Mouse (Mus musculus): ENCODE data around the gene Irx2. TPM values are rescaled to one million over a fixed set of nuclear protein-coding genes. Genes with fewer than 3 reads are reported as not detected.

Irx2 gene
- polyA plus RNA-seq, 1 experiment, result 17.5 TPM

- DNase-seq, result peak in 1 of 2 experiments; percentile 26
- TF ChIP-seq CTCF (IDR thresholded peaks at IDR 0.05; ENCODE audit: borderline replicate concordance, insufficient read depth, low read depth, low read length) (no peak), POLR2A (IDR thresholded peaks at IDR 0.05; ENCODE audit: borderline replicate concordance, insufficient read depth, low read length) (no peak)
- H3K4me3 ChIP-seq (replicated peaks; ENCODE audit: insufficient read depth, low read depth, low read length), result no peak overlapping the region
- no peaks in the 10 kb centered on the region; the same call in 1 of the 2 replicates for H3K4me1 ChIP-seq (ENCODE audit: control insufficient read depth, insufficient read depth, low read length)
- 12% methylated on average over 60 of the region's 60 CpGs for WGBS
- H3K27ac ChIP-seq (ENCODE audit: insufficient read depth, low read length), result no peak overlapping the region
- peaks cover 10% of the 10 kb centered on the region; the same call in 1 of the 2 replicates for H3K27me3 ChIP-seq (ENCODE audit: control insufficient read depth, insufficient read depth, low read length)
Measured at GRCm38 (mm10) chr13:72630501-72631372, 2.1 kb downstream of the Irx2 start.

DNA sequence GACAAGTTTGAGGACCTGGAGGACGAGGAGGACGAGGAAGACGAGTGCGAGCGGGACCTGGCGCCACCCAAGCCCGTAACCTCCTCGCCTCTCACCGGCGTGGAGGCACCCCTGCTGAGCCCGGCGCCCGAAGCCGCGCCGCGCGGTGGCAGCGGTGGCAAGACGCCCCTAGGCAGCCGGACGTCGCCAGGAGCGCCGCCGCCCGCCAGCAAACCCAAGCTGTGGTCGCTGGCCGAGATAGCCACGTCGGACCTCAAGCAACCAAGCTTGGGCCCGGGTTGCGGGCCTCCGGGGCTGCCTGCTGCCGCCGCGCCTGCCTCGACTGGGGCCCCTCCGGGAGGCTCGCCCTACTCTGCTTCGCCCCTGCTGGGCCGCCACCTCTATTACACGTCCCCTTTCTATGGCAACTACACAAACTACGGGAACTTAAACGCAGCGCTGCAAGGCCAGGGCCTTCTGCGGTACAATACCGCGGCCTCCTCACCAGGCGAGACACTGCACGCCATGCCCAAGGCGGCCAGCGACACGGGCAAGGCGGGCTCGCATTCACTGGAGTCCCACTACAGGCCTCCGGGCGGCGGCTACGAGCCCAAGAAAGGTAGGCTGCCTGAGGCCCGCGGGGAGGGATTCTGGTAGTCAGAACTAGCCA, 2.9 kb downstream of the Irx2 start:
- Histone ChIP-seq H3K27me3 (ENCODE audit: control insufficient read depth, insufficient read depth, low read length) (peaks cover 10% of the 10 kb centered on the region; the same call in 1 of the 2 replicates), H3K27ac (ENCODE audit: insufficient read depth, low read length) (no peak overlapping the region), H3K4me1 (ENCODE audit: control insufficient read depth, insufficient read depth, low read length) (no peaks in the 10 kb centered on the region; the same call in 1 of the 2 replicates), H3K4me3 (replicated peaks; ENCODE audit: insufficient read depth, low read depth, low read length) (no peak overlapping the region)
- DNase-seq, result peak in 1 of 2 experiments; percentile 28
- 3% methylated on average over 61 of the region's 62 CpGs for WGBS
- no peak for TF ChIP-seq CTCF (IDR thresholded peaks at IDR 0.05; ENCODE audit: borderline replicate concordance, insufficient read depth, low read depth, low read length)
- no peak for TF ChIP-seq POLR2A (IDR thresholded peaks at IDR 0.05; ENCODE audit: borderline replicate concordance, insufficient read depth, low read length)

DNA sequence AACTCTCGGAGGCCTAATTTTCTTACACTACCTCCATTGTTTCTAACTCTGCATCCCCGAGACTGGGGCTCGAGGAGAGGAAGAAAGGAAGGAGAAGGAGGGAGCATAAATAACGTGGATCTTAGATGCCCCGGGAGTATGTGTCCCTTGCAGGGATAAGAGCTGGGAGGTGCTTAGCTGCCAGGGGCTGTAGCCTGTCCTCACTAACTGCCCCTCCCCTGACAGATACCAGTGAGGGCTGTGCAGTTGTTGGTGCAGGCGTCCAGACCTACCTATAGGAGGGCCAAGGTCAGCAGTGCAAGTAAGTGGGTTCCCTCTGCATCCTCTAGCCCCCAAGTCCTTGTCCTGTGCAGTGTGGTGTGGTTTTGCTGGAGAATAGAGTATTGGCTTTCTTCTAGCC, 3.7 kb downstream of the Irx2 start:
- no peak overlapping the region for H3K4me3 ChIP-seq (replicated peaks; ENCODE audit: insufficient read depth, low read depth, low read length)
- H3K27me3 ChIP-seq (ENCODE audit: control insufficient read depth, insufficient read depth, low read length), result peaks cover 10% of the 10 kb centered on the region; the same call in 1 of the 2 replicates
- no peak overlapping the region for H3K27ac ChIP-seq (ENCODE audit: insufficient read depth, low read length)
- TF ChIP-seq POLR2A (IDR thresholded peaks at IDR 0.05; ENCODE audit: borderline replicate concordance, insufficient read depth, low read length) (no peak), CTCF (IDR thresholded peaks at IDR 0.05; ENCODE audit: borderline replicate concordance, insufficient read depth, low read depth, low read length) (no peak)
- 57% methylated on average over 6 of the region's 6 CpGs for WGBS
- no peak for DNase-seq
- H3K4me1 ChIP-seq (ENCODE audit: control insufficient read depth, insufficient read depth, low read length), result no peaks in the 10 kb centered on the region; the same call in 1 of the 2 replicates

- no peak for DNase-seq
- Histone ChIP-seq H3K27me3 (ENCODE audit: control insufficient read depth, insufficient read depth, low read length) (peaks cover 9% of the 10 kb centered on the region; the same call in 1 of the 2 replicates), H3K4me1 (ENCODE audit: control insufficient read depth, insufficient read depth, low read length) (no peaks in the 10 kb centered on the region; the same call in 1 of the 2 replicates), H3K27ac (ENCODE audit: insufficient read depth, low read length) (no peak overlapping the region), H3K4me3 (replicated peaks; ENCODE audit: insufficient read depth, low read depth, low read length) (no peak overlapping the region)
- WGBS, result 36% methylated on average over 2 of the region's 2 CpGs
- TF ChIP-seq POLR2A (IDR thresholded peaks at IDR 0.05; ENCODE audit: borderline replicate concordance, insufficient read depth, low read length) (no peak), CTCF (IDR thresholded peaks at IDR 0.05; ENCODE audit: borderline replicate concordance, insufficient read depth, low read depth, low read length) (peak; percentile 2; the same call in 1 of the 2 replicates)
Measured at GRCm38 (mm10) chr13:72633097-72633496, 4.5 kb downstream of the Irx2 start.

DNA sequence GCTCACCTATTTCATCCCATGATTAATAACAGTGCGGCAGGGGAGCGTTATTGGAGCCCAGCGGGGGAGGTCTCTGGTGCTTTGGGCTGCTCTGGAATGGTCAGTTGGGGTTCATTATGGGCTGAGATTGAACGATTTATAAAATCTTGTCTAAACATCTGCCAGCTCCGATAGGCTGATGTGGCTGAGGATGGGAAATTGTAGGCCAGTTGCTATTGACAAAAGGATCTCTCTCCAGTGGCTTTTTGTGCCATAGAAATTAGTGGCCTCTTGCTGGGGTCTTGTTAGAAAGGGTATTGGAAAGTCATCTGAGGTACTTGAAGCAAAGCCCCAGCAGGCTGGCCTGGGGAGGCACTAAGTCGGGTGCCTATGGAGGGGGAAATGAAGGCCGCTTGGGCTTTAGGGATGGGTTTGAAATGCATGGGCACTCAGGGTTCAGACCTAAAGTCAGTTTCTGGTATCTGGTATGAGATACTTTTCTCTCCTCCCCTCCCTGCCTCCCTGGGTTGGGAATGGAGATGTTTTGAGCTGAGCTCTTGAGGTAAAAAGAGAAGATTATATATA, 6.2 kb downstream of the Irx2 start:
- TF ChIP-seq POLR2A (IDR thresholded peaks at IDR 0.05; ENCODE audit: borderline replicate concordance, insufficient read depth, low read length), result no peak
- TF ChIP-seq CTCF (IDR thresholded peaks at IDR 0.05; ENCODE audit: borderline replicate concordance, insufficient read depth, low read depth, low read length), result no peak
- no peak overlapping the region for H3K27ac ChIP-seq (ENCODE audit: insufficient read depth, low read length)
- H3K4me3 ChIP-seq (replicated peaks; ENCODE audit: insufficient read depth, low read depth, low read length), result no peak overlapping the region
- H3K27me3 ChIP-seq (ENCODE audit: control insufficient read depth, insufficient read depth, low read length), result peaks cover 2% of the 10 kb centered on the region; the same call in 1 of the 2 replicates
- no peak for DNase-seq
- no peaks in the 10 kb centered on the region; the same call in 1 of the 2 replicates for H3K4me1 ChIP-seq (ENCODE audit: control insufficient read depth, insufficient read depth, low read length)
- 83% methylated on average over 7 of the region's 7 CpGs for WGBS

DNA sequence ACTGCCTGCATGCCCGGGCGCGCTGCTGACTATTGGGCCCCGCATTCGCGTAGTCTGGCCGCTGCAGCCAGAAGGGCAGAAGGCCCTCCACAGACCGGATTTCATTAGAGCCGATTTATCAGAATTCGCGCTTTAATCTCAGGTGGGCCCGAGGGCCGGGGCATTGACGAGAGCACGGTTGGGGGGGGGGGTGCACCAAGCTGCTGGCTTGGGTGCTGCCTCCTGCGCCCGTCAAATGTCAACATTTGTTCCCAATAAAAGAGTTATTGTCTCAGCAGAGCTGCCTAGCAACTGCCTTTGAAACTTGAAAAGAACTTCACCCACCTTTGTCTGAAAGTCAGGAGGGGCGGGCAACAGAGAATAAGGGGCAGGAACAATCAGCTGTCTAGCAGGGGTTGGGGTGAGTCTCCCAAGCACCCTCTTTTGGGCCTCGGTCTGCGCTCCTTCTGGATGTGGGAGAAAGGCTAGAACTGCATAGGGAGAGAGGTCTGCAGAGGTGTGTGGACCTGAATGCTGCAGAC, 7.8 kb downstream of the Irx2 start:
- no peak for TF ChIP-seq CTCF (IDR thresholded peaks at IDR 0.05; ENCODE audit: borderline replicate concordance, insufficient read depth, low read depth, low read length)
- TF ChIP-seq POLR2A (IDR thresholded peaks at IDR 0.05; ENCODE audit: borderline replicate concordance, insufficient read depth, low read length), result no peak
- Histone ChIP-seq H3K27me3 (ENCODE audit: control insufficient read depth, insufficient read depth, low read length) (peaks cover 5% of the 10 kb centered on the region; the same call in 1 of the 2 replicates), H3K4me1 (ENCODE audit: control insufficient read depth, insufficient read depth, low read length) (no peaks in the 10 kb centered on the region), H3K27ac (ENCODE audit: insufficient read depth, low read length) (no peak overlapping the region), H3K4me3 (replicated peaks; ENCODE audit: insufficient read depth, low read depth, low read length) (no peak overlapping the region)
- WGBS, result 40% methylated on average over 20 of the region's 20 CpGs
- DNase-seq, result no peak

GRCm38 (mm10) chr13:72637536-72637935, 8.9 kb downstream of the Irx2 start:
- no peak overlapping the region for H3K4me3 ChIP-seq (replicated peaks; ENCODE audit: insufficient read depth, low read depth, low read length)
- TF ChIP-seq CTCF (IDR thresholded peaks at IDR 0.05; ENCODE audit: borderline replicate concordance, insufficient read depth, low read depth, low read length) (no peak), POLR2A (IDR thresholded peaks at IDR 0.05; ENCODE audit: borderline replicate concordance, insufficient read depth, low read length) (no peak)
- no peaks in the 10 kb centered on the region for H3K4me1 ChIP-seq (ENCODE audit: control insufficient read depth, insufficient read depth, low read length)
- no peak for DNase-seq
- no peak overlapping the region for H3K27ac ChIP-seq (ENCODE audit: insufficient read depth, low read length)
- 75% methylated on average over 3 of the region's 3 CpGs for whole genome bisulfite sequencing
- peaks cover 3% of the 10 kb centered on the region; the same call in 1 of the 2 replicates for H3K27me3 ChIP-seq (ENCODE audit: control insufficient read depth, insufficient read depth, low read length)

Data from cerebellum, adult 2 months (tissue).